25 mouse cellular contexts compared by ENCODE assay signal in the genomic region with DNA sequence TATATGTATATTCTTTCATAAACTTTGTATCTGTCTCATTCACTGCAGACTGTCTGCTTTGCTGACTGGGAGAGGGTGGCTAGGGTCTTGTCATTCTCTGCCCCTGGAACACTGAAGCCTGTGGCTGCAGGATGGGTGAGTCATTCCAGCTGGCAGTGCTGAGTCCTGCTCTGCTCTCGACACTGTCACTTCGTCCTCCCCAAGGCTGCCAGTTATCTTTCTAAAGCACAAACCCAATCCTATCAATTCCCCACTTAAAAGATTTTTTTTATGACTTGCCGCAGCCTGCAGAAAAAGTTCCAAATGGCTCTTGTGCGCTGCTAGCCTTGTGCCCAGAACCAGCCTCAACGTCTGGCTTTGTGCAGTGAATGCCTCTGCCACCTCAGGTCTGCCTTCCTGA. TPM values are rescaled to one million over a fixed set of nuclear protein-coding genes. Genes with fewer than 3 reads are reported as not detected.
DNase-seq lines count a peak whose midpoint lies in the region; ATAC-seq and TF ChIP-seq lines count a peak whose summit lies in the region.
"Had no signal": no experiment of that assay in that cellular context is flagged by ENCODE, and none has a peak within 500 bp of the region (broad histone marks: within the 10 kb centered on the region; RNA-seq: fewer than 3 reads in every experiment).

No protein-coding gene starts in this region.

- H3K79me2 ChIP-seq in C2C12 (ENCODE audit: control insufficient read depth, insufficient read depth) = no peaks in the 10 kb centered on the region

- WGBS in kidney, embryonic 14.5 days = 62% methylated on average over 5 of the region's 5 CpGs

- H3K9ac ChIP-seq in kidney, embryonic 14.5 days (ENCODE audit: low read depth, low read length) = no peak overlapping the region
- H3K9ac ChIP-seq: forebrain, embryonic 12.5 days; forebrain, postnatal 0 days; heart, embryonic 12.5 days; hindbrain, embryonic 15.5 days; kidney, embryonic 15.5 days; liver, embryonic 15.5 days; lung, embryonic 14.5 days; midbrain, embryonic 12.5 days; neural tube, embryonic 13.5 days; stomach, embryonic 15.5 days had no signal

- H3K9me3 ChIP-seq in kidney, embryonic 14.5 days (ENCODE audit: control insufficient read depth, low read length) = no peaks in the 10 kb centered on the region
- H3K9me3 ChIP-seq: forebrain, embryonic 12.5 days; heart, embryonic 12.5 days; hindbrain, embryonic 15.5 days; kidney, embryonic 15.5 days; liver, embryonic 15.5 days; midbrain, embryonic 12.5 days; neural tube, embryonic 13.5 days; stomach, embryonic 15.5 days had no signal

- TF ChIP-seq CTCF in C2C12 (IDR thresholded peaks at IDR 0.05; ENCODE audit: control insufficient read depth, insufficient read depth, insufficient read length) = no peak

- no peak overlapping the region for H3K27ac ChIP-seq in kidney, embryonic 14.5 days (ENCODE audit: low read depth, low read length)
- H3K27ac ChIP-seq: forebrain, embryonic 12.5 days; heart, adult 2 months; hindbrain, embryonic 15.5 days; kidney, embryonic 15.5 days; liver, embryonic 15.5 days; midbrain, embryonic 12.5 days; neural tube, embryonic 13.5 days; stomach, embryonic 15.5 days had no signal

- no peak overlapping the region for H3ac ChIP-seq in C2C12 (ENCODE audit: control insufficient read depth, insufficient read length, low read depth)

- no peaks in the 10 kb centered on the region for H3K27me3 ChIP-seq in kidney, embryonic 14.5 days (ENCODE audit: control insufficient read depth, insufficient read depth, low read length)
- no peaks in the 10 kb centered on the region for H3K27me3 ChIP-seq in C2C12 (ENCODE audit: control insufficient read depth, insufficient read depth, insufficient read length)
- H3K27me3 ChIP-seq: heart, embryonic 12.5 days; hindbrain, embryonic 15.5 days; kidney, embryonic 15.5 days; liver, embryonic 15.5 days; neural tube, embryonic 13.5 days; stomach, embryonic 15.5 days had no signal

- no peak for ATAC-seq in kidney, embryonic 14.5 days (ENCODE audit: low FRiP score, low TSS enrichment)
- ATAC-seq: inflammation-experienced regulatory T-cells, adult 6 months had no signal

- peak; percentile 15 to 19 for DNase-seq in kidney, postnatal 4 days
- DNase-seq in adrenal gland, postnatal 14 days = peak; percentile 66
- DNase-seq in cerebellum, postnatal 14 days = no peak
- DNase-seq in urinary bladder, adult 18-20 months (ENCODE audit: low spot score in 2 of 2) = no peak
- no peak for DNase-seq in left cerebral cortex, adult 9 months (ENCODE audit: low spot score in 2 of 2)
- DNase-seq: cerebellum, adult 11-12 months; heart, adult 2 months; kidney, adult 11 months; layer of hippocampus, postnatal 36 days; liver; lung, embryonic 14.5 days; lung, postnatal 36 days had no signal

- H3K79me3 ChIP-seq in C2C12 (ENCODE audit: low read depth) = no peaks in the 10 kb centered on the region

- no peak overlapping the region for H3K4me2 ChIP-seq in kidney, embryonic 14.5 days (replicated peaks; ENCODE audit: low read depth, low read length)
- H3K4me2 ChIP-seq: forebrain, embryonic 12.5 days; heart, embryonic 12.5 days; hindbrain, embryonic 15.5 days; kidney, embryonic 15.5 days; liver, embryonic 15.5 days; lung, embryonic 14.5 days; midbrain, embryonic 12.5 days; neural tube, embryonic 13.5 days; stomach, embryonic 15.5 days had no signal

- no peaks in the 10 kb centered on the region for H3K36me3 ChIP-seq in kidney, embryonic 14.5 days (ENCODE audit: control insufficient read depth, insufficient read depth, low read length)
- H3K36me3 ChIP-seq in C2C12 (ENCODE audit: control insufficient read depth, insufficient read depth) = no peaks in the 10 kb centered on the region
- H3K36me3 ChIP-seq: forebrain, embryonic 12.5 days; heart, embryonic 12.5 days; hindbrain, embryonic 15.5 days; kidney, embryonic 15.5 days; liver, embryonic 15.5 days; midbrain, embryonic 12.5 days; neural tube, embryonic 13.5 days; stomach, embryonic 15.5 days had no signal

- no peaks in the 10 kb centered on the region for H3K4me1 ChIP-seq in kidney, embryonic 14.5 days (ENCODE audit: control insufficient read depth, insufficient read depth, low read length)
- H3K4me1 ChIP-seq: stomach, embryonic 15.5 days had no signal

- no peak overlapping the region for H3K4me3 ChIP-seq in kidney, embryonic 14.5 days (ENCODE audit: low read length)
- H3K4me3 ChIP-seq in C2C12 (ENCODE audit: insufficient read depth, poor library complexity, severe bottlenecking) = no peak overlapping the region
- H3K4me3 ChIP-seq: erythroblast, embryonic 14.5 days; forebrain, embryonic 12.5 days; heart, adult 2 months; heart, embryonic 12.5 days; hindbrain, embryonic 15.5 days; kidney, embryonic 15.5 days; liver, embryonic 15.5 days; midbrain, embryonic 12.5 days; neural tube, embryonic 13.5 days; stomach, embryonic 15.5 days had no signal

TF ChIP-seq in C2C12, 6 proteins besides CTCF, POLR2A, EP300 and RAD21:
- TF ChIP-seq USF1 (IDR thresholded peaks at IDR 0.05; ENCODE audit: low read depth) (no peak), MAX (IDR thresholded peaks at IDR 0.05) (no peak), MYOG (IDR thresholded peaks at IDR 0.05; ENCODE audit: control insufficient read depth, extremely low read depth, insufficient read length) (no peak), CEBPB (IDR thresholded peaks at IDR 0.05; ENCODE audit: low read depth) (no peak), MYOD1 (IDR thresholded peaks at IDR 0.05; ENCODE audit: control insufficient read depth, insufficient read length, low read depth) (peak; percentile 28), FOSL1 (IDR thresholded peaks at IDR 0.05; ENCODE audit: insufficient read depth, low read length, poor library complexity, severe bottlenecking) (peak; percentile 51)
TF ChIP-seq in C2C12: peak in this region for 2.

RNA-seq across cellular contexts. Expression of gene Plxna1, which starts 45.8 kb away (rescaled TPM):
- polyA plus RNA-seq in kidney, embryonic 14.5 days (2014; fragmentation: Nextera tagmentation; extraction: Ambion mirVana) = 15.4 and 28.0 TPM in 2 replicates
- polyA plus RNA-seq in C2C12 (2012; fragmentation: generic; extraction: Trizol) = 40.9 TPM
- 60.2 and 68.8 TPM in 2 replicates for total RNA-seq in adrenal gland, postnatal 14 days (2021)

Comparison
In these comparisons a context has a peak if more than half of its experiments do, and no peak if none do; other contexts are left out.
1. DNase-seq: peak in kidney, postnatal 4 days (2 of 2) and adrenal gland, postnatal 14 days (single experiment); none in cerebellum, postnatal 14 days (0 of 2), urinary bladder, adult 18-20 months (0 of 2) and left cerebral cortex, adult 9 months (0 of 2).